Mouse (Mus musculus) CH12.LX (cell line): Measurements from ENCODE around the gene Folr1. TPM values are rescaled to one million over a fixed set of nuclear protein-coding genes. Genes with fewer than 3 reads are reported as not detected.

ENCODE experiments used
- DNase-seq: peaks from one replicate; pipeline ENCODE4 v3.0.0-alpha.2; 2013; ENCODE audit errors: extremely low read depth
- H3K27ac ChIP-seq: 2 replicates; pipeline ENCODE4 v1.5.1; 2012; ENCODE audit warnings: low read depth, mild to moderate bottlenecking, control low read depth, moderate library complexity; ENCODE audit not compliant: insufficient read depth
- H3K27me3 ChIP-seq: replicated peaks from 2 replicates; pipeline ENCODE3; 2012; ENCODE audit warnings: inconsistent platforms
- H3K36me3 ChIP-seq, 2 experiments: replicated peaks in 1 of 2; 2 replicates each; pipeline versions ENCODE3 to v1.6.1; 2012; ENCODE audit warnings: inconsistent platforms in 1 of 2, low read length in 1 of 2, mild to moderate bottlenecking in 1 of 2, mixed read lengths in 1 of 2, moderate library complexity in 1 of 2; ENCODE audit not compliant: control insufficient read depth in 1 of 2, insufficient read depth in 1 of 2
- H3K4me1 ChIP-seq, 2 experiments: 2 replicates each; pipeline ENCODE4 v1.6.1; 2012; ENCODE audit warnings: inconsistent platforms in 1 of 2, moderate library complexity in 1 of 2; ENCODE audit not compliant: insufficient read depth in 2 of 2, control insufficient read depth in 1 of 2
- H3K4me2 ChIP-seq: 2 replicates; pipeline ENCODE4 v1.6.1; 2012; ENCODE audit warnings: low read depth, mild to moderate bottlenecking, control low read depth; ENCODE audit not compliant: poor library complexity, insufficient read depth, severe bottlenecking
- H3K4me3 ChIP-seq, 3 experiments: fragments of 150-350 bp in 1 of 3; sonication (generic) in 1 of 3; replicated peaks in 1 of 3; 2 replicates each; pipeline versions ENCODE3 to v1.5.1; 2011 to 2012; ENCODE audit warnings: low read depth in 2 of 3, low read length in 2 of 3, mild to moderate bottlenecking in 2 of 3, moderate library complexity in 2 of 3, control low read depth in 1 of 3, improper control_type of control experiment in 1 of 3, inconsistent platforms in 1 of 3, mixed read lengths in 1 of 3; ENCODE audit not compliant: poor library complexity in 1 of 3
- H3K79me2 ChIP-seq: replicated peaks from 2 replicates; pipeline ENCODE4 v1.6.1; 2012; ENCODE audit warnings: mild to moderate bottlenecking, moderate library complexity; ENCODE audit not compliant: control insufficient read depth, poor library complexity, insufficient read depth, severe bottlenecking; ENCODE audit errors: extremely low read depth
- H3K9ac ChIP-seq: 2 replicates; pipeline ENCODE4 v1.6.1; 2012; ENCODE audit warnings: low read depth, mild to moderate bottlenecking, control low read depth, moderate library complexity; ENCODE audit not compliant: insufficient read depth
- H3K9me3 ChIP-seq: replicated peaks from 2 replicates; pipeline ENCODE3; 2012; ENCODE audit warnings: low read length, inconsistent platforms, mixed read lengths
- CTCF ChIP-seq, 2 experiments: IDR thresholded peaks in 1 of 2; conservative IDR thresholded peaks in 1 of 2; 2 replicates each; pipeline ENCODE4 v1.5.1; 2011 to 2012; ENCODE audit warnings: low read depth in 2 of 2, low read length in 2 of 2, improper control_type of control experiment in 1 of 2, inconsistent platforms in 1 of 2, mild to moderate bottlenecking in 1 of 2, moderate library complexity in 1 of 2
- ELF1 ChIP-seq: IDR thresholded peaks from 2 replicates; pipeline ENCODE4 v1.6.1; 2014; ENCODE audit warnings: low read depth, mild to moderate bottlenecking, inconsistent platforms, low read length, improper control_type of control experiment
- GABPA ChIP-seq: IDR thresholded peaks from 2 replicates; pipeline ENCODE4 v1.6.1; 2012; ENCODE audit warnings: low read depth, low read length, improper control_type of control experiment, inconsistent platforms; ENCODE audit not compliant: insufficient replicate concordance
- JUND ChIP-seq: conservative IDR thresholded peaks from 2 replicates; pipeline ENCODE4 v1.6.1; 2011; ENCODE audit warnings: low read depth, low read length, improper control_type of control experiment
- MAFK ChIP-seq: IDR thresholded peaks from 2 replicates; pipeline ENCODE4 v1.6.1; 2011; ENCODE audit warnings: low read length, improper control_type of control experiment; ENCODE audit not compliant: insufficient replicate concordance
- MYC ChIP-seq: IDR thresholded peaks from 2 replicates; pipeline ENCODE4 v1.6.1; 2011; ENCODE audit warnings: low read depth, mild to moderate bottlenecking, improper control_type of control experiment, low read length
- NRF1 ChIP-seq: IDR thresholded peaks from 2 replicates; pipeline ENCODE4 v1.6.1; 2014; ENCODE audit warnings: low read depth, mild to moderate bottlenecking, inconsistent platforms, low read length, improper control_type of control experiment, moderate library complexity
- PAX5 ChIP-seq: IDR thresholded peaks from 2 replicates; pipeline ENCODE4 v1.6.1; 2012; ENCODE audit warnings: low read length, inconsistent platforms, mixed read lengths
- POLR2AphosphoS2 ChIP-seq: IDR thresholded peaks from 2 replicates; pipeline ENCODE4 v1.6.1; 2011; ENCODE audit warnings: low read depth, low read length, improper control_type of control experiment
- SMC3 ChIP-seq: IDR thresholded peaks from 2 replicates; pipeline ENCODE4 v1.6.1; 2011; ENCODE audit warnings: low read depth, low read length, improper control_type of control experiment
- TCF12 ChIP-seq: IDR thresholded peaks from 2 replicates; pipeline ENCODE4 v1.6.1; 2014; ENCODE audit warnings: low read depth, mild to moderate bottlenecking, inconsistent platforms, low read length, improper control_type of control experiment
- ZNF384 ChIP-seq: IDR thresholded peaks from 2 replicates; pipeline ENCODE4 v1.6.1; 2012; ENCODE audit warnings: low read depth, low read length, improper control_type of control experiment, inconsistent platforms
- dilution Hi-C: fragments of 300-500 bp; cut with MboI; formaldehyde crosslinking; loops from 2 replicates; pipeline ENCODE4 v1.14.3; 2020; ENCODE audit warnings: low sequenced_read_pairs; ENCODE audit not compliant: extremely low pct_unique_long_range_greater_than_20kb, extremely low pct_ligation_motif_present
- in situ Hi-C: fragments of 300-500 bp; cut with MboI; formaldehyde crosslinking; loops from 3 replicates; pipeline ENCODE4 v1.14.3; 2019; ENCODE audit warnings: low sequenced_read_pairs, low pct_ligation_motif_present, low pct_unique_long_range_greater_than_20kb, mixed read lengths
- polyA plus RNA-seq: library from polyadenylated mRNA; unstranded; fragments of >175 nt; gene quantifications from 2 replicates; pipeline ENCODE4 v1.2.1, GENCODE M21; 2012; ENCODE audit warnings: low read depth; ENCODE audit not compliant: insufficient read length
- total RNA-seq, 2 experiments: library from RNA; depleted of rRNA; stranded (reverse); fragments of 300-350 nt in 1 of 2; fragments of >200 nt in 1 of 2; gene quantifications; 2 replicates each; pipeline ENCODE4 v1.2.3; 2012 to 2014

Folr1 gene
- total and polyA plus RNA-seq, 3 experiments = 0.25 TPM; not detected in 2

- DNase-seq = no peak
- Histone ChIP-seq H3K27me3 (no peaks in the 10 kb centered on the region), H3K79me2 (no peaks in the 10 kb centered on the region), H3K9ac (no peak overlapping the region), H3K36me3 (no peaks in the 10 kb centered on the region), H3K4me3 (no peak overlapping the region), H3K27ac (no peak overlapping the region), H3K4me2 (no peak overlapping the region), H3K4me1 (peaks cover 4 to 19% of the 10 kb centered on the region in 2 experiments; a peak in 2 of 4 replicates), H3K9me3 (peaks cover 3% of the 10 kb centered on the region)
- TF ChIP-seq SMC3 = no peak
- no peak for TF ChIP-seq PAX5
- TF ChIP-seq ELF1 = no peak
- TF ChIP-seq JUND = no peak
- no peak for TF ChIP-seq TCF12
- TF ChIP-seq CTCF (conservative IDR thresholded peaks at IDR 0.05 in 1 of 2, IDR thresholded peaks at IDR 0.05 in 1 of 2; ENCODE audit: low read depth in 2 of 2, low read length in 2 of 2) = peak in 1 of 2 experiments; percentile 14; a peak in 2 of 4 replicates
- TF ChIP-seq NRF1 = no peak
- in situ Hi-C loops (no loop called here), dilution Hi-C loops (no loop called here)
Observed at GRCm38 (mm10) chr7:101862291-101862690, 8.3 kb downstream of the Folr1 start.

GRCm38 (mm10) chr7:101860978-101861377, 9.6 kb downstream of the Folr1 start:
- in situ Hi-C loops = no loop called here

GRCm38 (mm10) chr7:101858362-101858761, 12.2 kb downstream of the Folr1 start:
- Histone ChIP-seq H3K4me2 (no peak overlapping the region), H3K4me3 (no peak overlapping the region), H3K9me3 (no peaks in the 10 kb centered on the region), H3K36me3 (no peaks in the 10 kb centered on the region), H3K27me3 (no peaks in the 10 kb centered on the region), H3K4me1 (peaks cover 4 to 22% of the 10 kb centered on the region in 2 experiments; a peak in 2 of 4 replicates), H3K79me2 (no peaks in the 10 kb centered on the region), H3K27ac (no peak overlapping the region), H3K9ac (no peak overlapping the region)
- dilution Hi-C loops (no loop called here), in situ Hi-C loops (no loop called here)
- no peak for DNase-seq
- TF ChIP-seq POLR2AphosphoS2 (no peak), GABPA (no peak), TCF12 (no peak)

More at GRCm38 (mm10) chr7:101860978-101861377, 9.6 kb downstream of the Folr1 start:
- no peak overlapping the region for H3K4me3 ChIP-seq
- TF ChIP-seq ELF1 (no peak), MAFK (0 out of 2 replicates have a peak, but pooled peaks have one; percentile 45), ZNF384 (no peak), MYC (no peak)
- TF ChIP-seq, all 38 proteins: peak for 1
- Histone ChIP-seq H3K9me3 (peaks cover 3% of the 10 kb centered on the region), H3K27me3 (no peaks in the 10 kb centered on the region), H3K9ac (no peak overlapping the region), H3K36me3 (no peaks in the 10 kb centered on the region), H3K79me2 (no peaks in the 10 kb centered on the region), H3K4me1 (peaks cover 4 to 26% of the 10 kb centered on the region in 2 experiments; a peak in 2 of 4 replicates), H3K4me2 (no peak overlapping the region), H3K27ac (no peak overlapping the region)
- dilution Hi-C loops = no loop called here
- no peak for DNase-seq
